Mouse (Mus musculus) cerebellum, adult 9-11 months (tissue): ENCODE measurements at regions not wholly inside any gene's neighbourhood (a gene's known extent, or its start where the extent isn't known, plus 50 kb on each side); places are given as distances from the start of the nearest gene placed in this dataset.

Source experiments
- DNase-seq: peaks from one replicate; pipeline ENCODE4 v3.0.0; 2022

DNA sequence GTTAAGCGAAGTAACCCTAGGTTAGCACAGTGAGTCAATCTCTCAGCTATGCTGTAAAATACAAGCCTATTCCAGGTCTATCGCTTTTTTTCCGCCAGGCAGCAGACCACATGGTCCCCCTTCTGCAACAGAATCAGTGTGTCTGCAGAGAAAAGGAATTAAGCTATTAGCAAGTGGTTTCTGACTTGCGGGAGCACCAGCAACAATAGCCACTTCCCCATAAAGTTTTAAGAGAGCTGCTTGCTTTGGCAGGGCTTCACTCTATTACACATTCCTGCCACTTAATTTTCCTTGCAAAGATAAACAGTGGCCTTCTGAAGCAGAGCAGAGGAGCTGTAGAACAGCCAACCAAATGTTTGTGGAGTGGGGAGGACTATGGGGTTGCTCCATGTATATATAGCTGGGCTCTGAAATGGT lies 59.8 kb upstream of the Osmr start:
- DNase-seq = no peak

- DNase-seq = no peak
Measured at GRCm38 (mm10) chr15:6941491-6941890, 66.7 kb upstream of the Osmr start.

DNA sequence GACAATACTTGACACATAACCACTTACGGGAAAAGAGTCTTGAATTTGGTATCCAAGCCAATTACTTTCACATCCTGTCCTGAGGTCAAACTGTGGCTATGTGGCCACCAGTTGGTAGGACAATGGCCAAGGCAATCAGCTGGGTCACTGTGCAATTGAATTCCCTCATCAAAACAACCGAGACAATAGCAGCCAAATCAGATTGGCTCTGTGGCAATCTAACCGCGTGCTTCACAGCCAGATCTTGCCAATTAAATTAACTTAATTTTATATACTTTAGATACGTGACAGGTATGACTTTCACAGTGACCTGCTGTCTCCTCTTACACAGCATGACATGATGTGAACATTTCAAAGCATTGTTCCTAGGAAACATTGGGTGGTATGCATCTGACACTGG lies 74.5 kb upstream of the Osmr start:
- no peak for DNase-seq

GRCm38 (mm10) chr15:6949686-6950085 lies 74.9 kb upstream of the Osmr start:
- DNase-seq = no peak

DNA sequence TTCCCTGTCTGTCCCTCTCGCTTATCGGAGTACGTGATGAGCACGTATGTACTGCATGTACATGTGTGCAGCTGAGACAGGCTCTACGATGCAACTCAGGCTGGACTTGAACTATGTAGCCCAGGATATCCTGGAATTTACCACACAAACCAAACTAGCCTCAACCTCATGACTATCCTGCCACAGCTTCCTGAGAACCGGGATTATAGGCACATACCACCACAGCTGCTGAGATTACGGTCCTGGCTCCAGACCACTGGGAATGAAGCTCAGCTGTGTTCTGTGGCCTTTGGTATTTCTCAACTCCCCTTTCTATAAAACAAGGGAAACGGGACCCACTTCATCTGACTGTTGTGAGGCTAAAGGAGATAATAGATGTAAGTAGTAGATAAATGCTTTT lies 75.7 kb upstream of the Osmr start:
- no peak for DNase-seq

- DNase-seq = no peak
Measured at GRCm38 (mm10) chr15:6953556-6953955, 78.8 kb upstream of the Osmr start.

DNA sequence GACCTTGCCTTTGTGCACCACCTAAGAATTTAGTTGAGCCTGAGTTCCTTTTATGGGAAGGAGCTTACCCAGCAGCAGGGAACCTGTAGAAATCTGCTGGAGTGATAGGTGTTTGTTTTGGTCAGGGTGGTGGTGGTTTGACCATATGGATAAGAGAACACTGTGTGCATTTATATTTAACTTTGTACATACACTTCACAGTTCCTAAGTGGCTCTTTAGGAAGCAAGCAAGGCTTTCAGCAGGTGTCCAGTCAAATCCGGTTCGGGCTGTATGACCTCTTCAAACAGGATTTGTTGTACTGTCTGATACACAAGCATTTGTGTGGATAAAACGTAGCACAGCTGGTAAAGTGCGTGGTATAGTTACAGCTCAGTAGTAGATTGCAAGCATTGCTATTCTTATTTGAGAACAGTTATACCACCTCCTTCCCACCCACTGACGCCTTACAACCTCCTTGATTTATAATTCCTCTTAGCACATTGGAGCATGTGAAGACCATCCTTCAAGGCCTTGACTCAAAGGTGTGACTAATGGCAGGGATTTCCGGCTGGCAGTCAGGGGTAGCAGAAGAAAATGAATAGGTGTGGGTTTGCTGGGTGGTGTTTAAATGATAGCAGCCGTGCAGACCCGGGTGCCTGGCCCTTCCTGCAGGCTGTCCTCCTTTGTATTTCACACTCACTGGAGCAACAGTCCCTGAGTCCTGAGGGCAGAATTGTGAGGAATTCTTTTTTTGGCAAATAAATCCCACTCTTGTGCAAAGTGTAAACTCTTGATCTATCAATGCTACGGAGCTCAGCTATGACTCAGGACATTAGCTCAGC lies 79.4 kb upstream of the Osmr start:
- DNase-seq = no peak

DNA sequence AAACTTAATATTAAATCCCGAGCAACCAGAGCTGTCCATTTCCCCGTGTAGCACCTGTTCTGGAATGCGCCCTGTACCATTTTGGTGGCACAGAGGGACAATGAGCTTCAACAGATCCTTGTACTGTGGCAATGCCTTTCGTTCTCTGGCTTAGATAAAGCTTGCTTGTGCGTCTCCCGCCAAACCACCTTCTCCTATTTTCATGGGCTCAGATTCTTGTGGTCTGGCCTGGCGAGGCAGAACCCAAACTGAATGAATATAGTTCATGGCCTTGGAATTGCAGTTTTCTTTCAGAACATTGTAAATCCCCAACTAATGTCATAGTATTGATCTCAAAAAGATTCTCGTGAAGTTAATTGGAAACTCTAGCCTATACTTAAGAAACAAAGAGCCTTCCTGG lies 85.1 kb upstream of the Osmr start:
- no peak for DNase-seq

DNA sequence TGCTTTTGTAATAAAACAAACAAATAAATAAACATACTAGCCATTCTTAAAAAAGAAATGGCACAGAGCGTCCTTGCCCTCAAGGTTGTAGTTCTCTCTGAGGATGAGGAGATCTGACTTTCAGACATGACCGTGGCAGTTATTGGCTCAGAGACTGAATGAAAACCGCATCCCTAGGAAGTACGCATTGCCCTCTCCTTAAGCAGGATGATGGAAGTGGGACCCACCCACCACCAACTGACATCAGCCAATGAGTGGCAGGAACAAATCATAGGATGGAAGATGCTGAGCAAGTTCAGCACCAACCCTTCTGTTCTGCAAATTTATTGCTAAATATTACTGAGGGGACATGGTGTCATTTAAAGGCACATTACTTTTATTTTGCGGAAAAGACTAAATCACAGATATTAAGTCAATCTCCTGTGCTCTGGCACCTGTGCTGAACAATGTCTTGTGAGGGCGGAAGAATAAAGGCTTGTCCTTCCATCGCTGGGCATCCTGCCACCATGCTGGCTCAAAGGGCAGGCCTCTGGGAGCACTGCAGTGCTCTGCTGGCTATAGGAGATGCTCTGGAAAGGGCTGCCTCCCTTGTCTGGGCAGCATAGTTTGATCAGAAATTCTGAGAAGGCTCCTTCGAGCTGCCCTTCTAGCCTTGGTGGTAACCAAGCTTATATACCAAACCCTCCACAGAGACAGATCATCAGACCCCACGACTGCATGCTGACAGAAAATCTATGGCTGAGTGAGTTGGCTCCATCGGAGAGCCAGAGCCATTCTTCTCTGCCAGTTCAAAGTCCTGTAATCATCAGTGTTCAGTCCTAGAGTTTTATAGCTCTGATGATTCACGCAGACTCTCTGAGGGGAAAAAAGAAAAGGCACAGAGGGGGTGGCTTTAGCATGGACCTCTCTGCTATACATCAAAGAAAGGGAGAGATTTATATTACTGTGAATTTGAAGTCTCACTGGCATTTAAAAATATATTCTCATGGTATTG lies 86.3 kb upstream of the Osmr start:
- DNase-seq = no peak

DNA sequence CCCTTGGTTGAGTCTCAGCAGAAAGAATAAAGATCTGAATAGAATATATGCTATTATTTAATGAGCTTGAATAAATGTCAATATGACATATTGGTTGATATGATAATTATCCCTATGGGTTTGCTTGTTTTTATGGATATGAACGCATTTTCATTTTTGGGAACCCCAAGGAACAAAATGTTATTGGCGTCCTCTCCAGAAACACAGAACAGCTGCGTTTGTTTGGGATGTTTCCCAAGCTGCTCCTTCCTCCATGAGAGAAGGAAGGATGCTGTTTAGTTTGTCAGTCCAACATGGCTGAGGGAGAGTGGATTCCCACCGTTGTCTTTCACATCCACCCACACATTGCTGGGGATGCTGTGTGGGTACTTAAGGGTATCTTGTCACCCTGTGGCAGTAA lies 89.9 kb upstream of the Osmr start:
- DNase-seq = no peak

- DNase-seq = no peak
Measured at GRCm38 (mm10) chr15:6965446-6965845, 90.7 kb upstream of the Osmr start.

DNA sequence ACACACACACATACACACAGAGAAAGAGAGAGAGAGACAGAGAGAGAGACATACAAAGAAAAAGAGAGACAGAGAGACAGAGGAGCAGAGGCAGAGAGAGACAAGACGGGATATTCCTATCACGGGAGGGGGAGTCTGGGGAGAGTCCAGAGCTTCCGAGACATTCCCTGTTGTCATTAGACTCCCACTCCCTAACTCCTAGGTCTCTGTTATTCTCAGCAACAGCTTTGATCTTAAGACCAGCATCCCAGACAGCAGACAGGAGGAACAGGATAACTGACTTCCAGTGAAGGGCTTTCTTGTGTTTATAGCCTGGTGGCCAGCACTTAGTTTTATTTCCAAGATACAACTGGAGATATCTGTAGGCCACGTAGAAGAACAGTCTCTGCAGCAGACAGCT lies 99.6 kb upstream of the Osmr start:
- DNase-seq = no peak

DNA sequence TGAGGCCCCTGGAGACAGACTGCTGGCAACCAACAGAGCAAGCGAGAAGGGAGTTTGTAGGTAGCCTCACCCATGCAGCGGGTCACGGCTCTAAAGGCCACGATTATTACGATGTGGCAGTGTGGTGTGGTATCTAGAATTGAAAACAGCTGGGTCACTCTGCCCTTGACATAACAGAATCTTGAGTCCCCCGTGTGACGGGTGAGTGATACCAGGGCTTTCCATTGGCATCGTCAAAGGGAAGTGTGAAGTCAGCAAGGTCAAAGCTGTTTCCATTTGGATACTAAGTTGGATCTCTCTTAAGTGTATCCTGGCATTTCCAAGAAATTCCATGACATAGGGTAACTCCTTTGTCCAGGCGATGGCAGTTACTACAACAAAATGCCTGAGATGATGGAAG lies 106.7 kb upstream of the Osmr start:
- peak; percentile 3 for DNase-seq

- DNase-seq = no peak
Measured at GRCm38 (mm10) chr15:6983320-6983719, 107.1 kb upstream of the Lifr start.

- DNase-seq = peak; percentile 55
Measured at GRCm38 (mm10) chr15:6988187-6988586, 102.2 kb upstream of the Lifr start.

- DNase-seq = no peak
Measured at GRCm38 (mm10) chr15:6989094-6989493, 101.3 kb upstream of the Lifr start.

DNA sequence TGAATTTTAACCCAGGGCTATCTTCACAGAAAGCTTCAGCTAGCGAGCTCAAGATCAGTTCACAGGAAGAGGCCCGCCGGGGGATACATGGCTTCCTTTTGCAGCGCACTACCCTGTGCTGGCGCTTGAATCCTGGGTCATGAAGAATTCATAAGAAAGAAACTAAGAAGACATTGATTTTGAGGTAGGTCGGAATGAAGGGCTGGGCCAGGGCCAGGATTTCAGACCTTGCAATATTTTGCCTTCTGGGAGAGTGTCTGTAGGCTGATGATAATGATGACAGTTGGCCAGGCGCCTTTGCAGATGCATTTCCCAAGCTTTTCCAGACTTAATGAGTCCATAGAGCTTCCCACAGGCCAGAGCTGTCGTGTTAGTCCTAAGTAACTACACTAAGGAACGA lies 97.2 kb upstream of the Lifr start:
- no peak for DNase-seq

GRCm38 (mm10) chr15:6995246-6995645 lies 95.2 kb upstream of the Lifr start:
- DNase-seq = no peak

DNA sequence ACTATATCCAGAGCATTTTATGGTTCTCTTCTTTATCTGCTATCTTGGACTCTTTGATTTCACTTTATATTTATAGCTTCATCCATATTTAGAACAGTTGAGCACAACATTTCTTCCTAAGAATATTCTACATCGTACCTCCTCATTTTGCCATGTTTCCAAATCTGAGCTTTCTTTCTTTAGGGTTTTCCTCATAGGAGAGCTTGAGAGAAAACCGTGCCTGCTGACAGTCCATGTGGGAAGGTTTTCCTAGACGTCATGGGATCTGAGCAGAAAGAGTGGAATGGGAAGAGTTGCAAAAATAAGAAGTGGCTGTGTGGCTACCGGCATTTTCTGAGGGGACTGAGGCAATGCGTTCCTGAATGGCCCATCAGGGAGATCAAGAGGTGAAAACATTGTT lies 92.5 kb upstream of the Lifr start:
- DNase-seq = no peak

DNA sequence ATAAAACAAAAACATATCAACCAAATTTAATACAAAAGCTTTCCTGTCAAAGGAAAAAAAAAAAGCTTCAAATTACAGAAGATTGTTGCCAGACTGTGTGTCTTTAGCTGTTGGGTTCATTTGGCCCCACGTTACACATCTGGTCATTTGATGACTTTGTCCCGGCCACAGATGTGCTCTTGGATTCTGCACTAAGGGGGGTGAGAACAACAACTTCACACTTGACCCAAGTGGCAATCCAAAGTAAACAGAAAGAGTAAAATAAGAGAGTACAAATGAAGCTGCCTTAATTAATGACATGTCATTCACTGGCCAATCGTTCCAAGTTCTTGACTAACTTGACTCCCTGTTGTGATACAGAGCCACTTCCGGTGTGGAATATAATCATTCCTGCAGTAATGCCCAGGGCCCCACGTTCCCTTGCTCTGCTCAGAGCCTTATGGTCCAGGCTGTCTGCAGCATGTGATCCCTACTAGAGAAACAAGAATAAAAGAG lies 91.8 kb upstream of the Lifr start:
- DNase-seq = no peak

DNA sequence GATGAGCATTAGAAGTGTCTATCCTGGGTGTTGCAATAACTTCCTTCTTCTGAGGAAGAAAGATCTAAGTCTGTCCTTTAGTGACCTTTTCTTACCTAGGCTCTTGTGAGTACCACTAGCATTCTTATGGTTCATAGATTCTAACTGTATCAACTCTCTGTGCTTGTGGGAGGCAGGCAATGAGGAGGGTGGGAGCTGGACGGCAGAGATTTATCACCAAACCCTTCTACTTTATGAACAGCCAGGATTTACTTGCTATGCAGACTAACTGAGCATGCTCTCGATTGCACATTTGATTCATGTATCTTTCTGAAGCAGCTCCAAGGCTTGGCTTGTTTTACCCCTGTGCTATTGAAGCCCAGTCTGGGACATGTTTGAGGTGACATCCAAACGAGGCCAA lies 90.7 kb upstream of the Lifr start:
- DNase-seq = no peak

GRCm38 (mm10) chr15:7002226-7002625 lies 88.2 kb upstream of the Lifr start:
- DNase-seq = no peak

DNA sequence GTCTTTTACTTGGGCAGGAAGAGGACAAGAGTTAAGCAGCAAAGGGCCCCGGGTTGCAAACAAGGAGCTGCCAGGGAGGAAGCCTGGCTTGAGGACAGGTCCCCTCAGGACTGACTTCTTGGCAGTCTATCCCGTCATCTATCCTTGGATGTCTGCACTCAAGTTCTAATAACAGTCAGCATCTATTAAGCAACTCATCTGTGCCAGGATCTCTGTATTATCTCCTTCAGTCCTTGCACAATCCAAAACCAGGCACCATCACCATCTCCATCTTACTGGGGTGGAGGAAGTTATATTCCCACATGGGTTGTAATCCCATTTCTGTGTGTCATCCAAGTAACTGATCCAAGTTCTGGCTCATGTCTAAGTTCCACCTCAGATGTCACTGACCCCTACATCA lies 87.1 kb upstream of the Lifr start:
- no peak for DNase-seq

- no peak for DNase-seq
Measured at GRCm38 (mm10) chr15:7005142-7005541, 85.3 kb upstream of the Lifr start.
